Mouse (Mus musculus) midbrain, embryonic 12.5 days (tissue): ENCODE measurements at regions not wholly inside any gene's neighbourhood (a gene's known extent, or its start where the extent isn't known, plus 50 kb on each side); places are given as distances from the start of the nearest gene placed in this dataset.
"Not testable (repeated sequence)": the region's sequence is repeated elsewhere in the genome, so short reads cannot be mapped to it uniquely, and the experiment has no call there.

Experiments
- ATAC-seq: fragments of 200-750 bp; cut with Nextera tagmentation; 2 replicates; pipeline ENCODE4 v1.8.0; 2017; ENCODE audit warnings: low read depth, moderate TSS enrichment, moderate library complexity; ENCODE audit not compliant: low FRiP score
- H3K27ac ChIP-seq: fragments of 300-500 bp; sonication (generic); replicated peaks from 2 replicates; pipeline ENCODE4 v1.5.1; 2016; ENCODE audit warnings: mild to moderate bottlenecking
- H3K27me3 ChIP-seq: fragments of 300-500 bp; sonication (generic); 2 replicates; pipeline ENCODE4 v1.6.1; 2016; ENCODE audit warnings: mild to moderate bottlenecking
- H3K36me3 ChIP-seq: fragments of 300-500 bp; sonication (generic); 2 replicates; pipeline ENCODE4 v1.6.1; 2016
- H3K4me1 ChIP-seq: fragments of 300-500 bp; sonication (generic); 2 replicates; pipeline ENCODE4 v1.6.1; 2016
- H3K4me2 ChIP-seq: fragments of 300-500 bp; sonication (generic); replicated peaks from 2 replicates; pipeline ENCODE4 v1.6.1; 2016; ENCODE audit warnings: mild to moderate bottlenecking, moderate library complexity
- H3K4me3 ChIP-seq: fragments of 300-500 bp; sonication (generic); 2 replicates; pipeline ENCODE4 v1.5.1; 2016; ENCODE audit warnings: mild to moderate bottlenecking
- H3K9ac ChIP-seq: fragments of 300-500 bp; sonication (generic); replicated peaks from 2 replicates; pipeline ENCODE4 v1.6.1; 2016; ENCODE audit warnings: mild to moderate bottlenecking, moderate library complexity
- H3K9me3 ChIP-seq: fragments of 300-500 bp; sonication (generic); 2 replicates; pipeline ENCODE4 v1.6.1; 2016; ENCODE audit warnings: mild to moderate bottlenecking
- WGBS: fragments of 180-500 bp; shearing (Covaris S2); methylation state at CpG from one replicate; pipeline ENCODE4 v1.1.7; 2016; 5-methylcytosine and 5-hydroxymethylcytosine counted together

DNA sequence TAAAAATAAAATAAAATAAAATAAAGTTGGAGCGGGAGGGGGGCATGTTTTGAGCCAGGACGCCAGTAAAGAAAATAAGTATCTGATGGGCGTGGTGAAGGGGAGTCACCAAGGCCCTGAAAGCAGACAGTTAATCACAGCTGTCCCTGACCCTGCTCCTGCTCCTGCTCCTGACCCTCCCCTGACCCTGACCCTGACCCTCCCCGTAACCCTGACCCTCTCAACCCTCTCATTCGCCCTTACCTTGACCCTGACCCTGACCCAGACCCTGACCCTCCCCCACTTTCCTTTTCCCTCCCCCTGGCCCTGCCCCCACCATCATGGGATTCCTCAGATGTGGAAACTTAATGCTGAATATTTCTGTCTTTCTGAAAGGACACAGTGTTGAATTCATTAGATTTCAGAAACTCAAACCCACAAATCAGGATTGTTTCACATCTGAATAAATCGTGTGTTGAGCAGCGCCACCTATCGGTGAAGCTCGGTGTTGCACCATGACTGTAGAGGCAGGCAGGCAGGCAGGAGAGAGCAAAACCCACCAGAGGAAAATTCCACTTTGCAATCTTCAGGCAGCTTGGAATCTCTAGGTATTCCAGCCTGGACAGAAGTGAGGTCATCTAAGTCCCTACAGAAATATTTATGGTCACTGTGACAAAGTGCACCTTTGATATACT, 145.9 kb upstream of the Rhobtb1 start:
- 51% methylated on average over 9 of the region's 9 CpGs for WGBS
- no peak overlapping the region for H3K27ac ChIP-seq
- H3K4me2 ChIP-seq, result no peak overlapping the region
- H3K4me1 ChIP-seq, result no peaks in the 10 kb centered on the region
- no peak overlapping the region for H3K4me3 ChIP-seq
- H3K36me3 ChIP-seq, result no peaks in the 10 kb centered on the region
- no peak overlapping the region for H3K9ac ChIP-seq
- no peak for ATAC-seq
- H3K9me3 ChIP-seq, result no peaks in the 10 kb centered on the region; the same call in 1 of the 2 replicates
- H3K27me3 ChIP-seq, result no peaks in the 10 kb centered on the region

DNA sequence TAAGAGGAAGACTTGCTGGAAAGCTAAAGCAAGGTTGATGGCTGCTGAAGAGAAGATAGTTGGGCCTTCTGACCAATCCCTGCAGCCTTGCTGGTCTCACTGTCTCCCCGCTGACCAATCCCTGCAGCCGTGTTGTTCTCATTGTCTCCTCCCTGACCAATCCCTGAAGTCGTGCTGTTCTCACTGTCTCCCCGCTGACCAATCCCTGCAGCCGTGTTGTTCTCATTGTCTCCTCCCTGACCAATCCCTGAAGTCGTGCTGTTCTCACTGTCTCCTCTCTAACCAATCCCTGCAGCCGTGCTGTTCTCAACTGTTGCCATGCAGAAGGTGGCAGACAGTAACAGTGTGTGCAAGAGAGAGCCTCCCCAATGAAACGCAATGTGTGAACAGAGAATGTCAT, 142.6 kb upstream of the Rhobtb1 start:
- not testable (repeated sequence) for H3K4me3 ChIP-seq, H3K36me3 ChIP-seq, H3K9me3 ChIP-seq, H3K4me2 ChIP-seq, H3K27me3 ChIP-seq, H3K4me1 ChIP-seq, H3K9ac ChIP-seq, H3K27ac ChIP-seq, ATAC-seq
- WGBS, result 89% methylated on average over 8 of the region's 8 CpGs

DNA sequence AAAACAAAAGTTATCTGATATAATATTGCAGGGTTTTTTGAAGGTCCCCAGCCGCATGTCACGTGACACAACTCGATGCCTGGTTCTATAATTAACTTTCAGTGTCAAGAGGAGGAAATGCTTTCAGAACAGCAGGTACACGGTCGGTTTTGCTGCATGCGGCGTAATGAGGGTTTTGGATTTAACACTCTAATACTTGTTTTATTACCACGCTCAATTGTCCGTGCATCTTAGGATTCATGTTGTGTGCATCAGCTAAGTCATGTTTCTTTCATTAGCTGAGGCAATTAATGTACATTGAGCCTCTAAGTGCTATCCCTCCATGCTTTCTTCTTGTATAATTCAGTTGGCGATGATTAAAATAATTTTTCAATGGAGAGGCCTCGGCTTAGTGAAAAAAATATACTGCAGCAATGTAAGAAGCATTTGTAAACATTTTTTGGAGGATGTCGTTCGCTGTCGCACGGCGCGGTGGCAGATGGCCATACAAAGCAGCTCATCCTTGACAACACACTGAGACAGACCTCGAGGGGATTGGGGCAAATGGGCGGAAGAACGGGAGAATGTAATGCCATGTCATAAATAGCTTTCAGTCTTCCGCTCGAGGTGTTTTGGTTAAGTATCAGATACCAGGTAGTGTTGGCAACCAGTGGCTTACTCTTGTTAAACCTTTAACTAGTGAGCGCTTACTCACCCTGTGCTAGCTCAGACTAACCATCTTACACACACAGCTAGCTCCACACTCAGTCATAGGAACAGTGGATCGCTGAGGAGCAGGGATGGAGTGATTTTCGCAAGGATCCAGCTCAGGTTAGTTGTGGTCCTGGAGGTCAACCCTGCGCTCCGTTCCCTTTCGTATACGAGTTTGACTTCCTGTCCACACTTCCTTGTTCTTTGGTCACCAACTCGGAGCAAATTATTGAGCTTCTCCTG, 130.2 kb upstream of the Rhobtb1 start:
- no peak overlapping the region for H3K4me3 ChIP-seq
- H3K9me3 ChIP-seq, result no peaks in the 10 kb centered on the region
- H3K27ac ChIP-seq, result 0 out of 2 replicates have a peak overlapping the region, but pooled peaks have one; percentile 46
- no peaks in the 10 kb centered on the region for H3K27me3 ChIP-seq
- no peaks in the 10 kb centered on the region for H3K4me1 ChIP-seq
- H3K9ac ChIP-seq, result no peak overlapping the region
- no peaks in the 10 kb centered on the region for H3K36me3 ChIP-seq
- no peak overlapping the region; the same call in 1 of the 2 replicates for H3K4me2 ChIP-seq
- WGBS, result 77% methylated on average over 30 of the region's 30 CpGs
- ATAC-seq, result 0 out of 2 replicates have a peak, but pooled peaks have one; percentile 27

DNA sequence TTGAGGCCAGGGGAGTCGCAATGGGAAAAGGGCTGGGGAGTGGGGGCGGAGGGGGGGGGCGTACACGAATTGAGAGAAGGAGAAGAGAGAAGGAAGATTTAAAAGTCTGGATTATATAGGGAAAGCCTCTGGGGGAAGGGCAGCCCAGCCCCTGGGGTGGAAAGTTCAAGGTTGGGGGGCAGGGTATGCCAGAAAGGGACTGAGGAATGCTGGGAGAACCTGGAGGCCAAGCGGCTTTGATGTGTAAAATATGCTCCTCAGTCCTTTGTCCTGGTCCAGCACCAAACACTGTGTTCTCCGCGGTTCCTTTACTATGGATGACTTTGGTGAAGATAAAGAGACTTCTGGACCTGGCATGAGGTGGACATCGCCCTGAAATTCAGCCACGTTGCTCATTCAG, 117.8 kb upstream of the Rhobtb1 start:
- no peak overlapping the region for H3K9ac ChIP-seq
- H3K4me3 ChIP-seq, result no peak overlapping the region
- H3K4me2 ChIP-seq, result no peak overlapping the region
- no peaks in the 10 kb centered on the region for H3K4me1 ChIP-seq
- no peaks in the 10 kb centered on the region for H3K27me3 ChIP-seq
- no peak for ATAC-seq
- no peak overlapping the region for H3K27ac ChIP-seq
- WGBS, result 76% methylated on average over 9 of the region's 9 CpGs
- no peaks in the 10 kb centered on the region for H3K9me3 ChIP-seq
- H3K36me3 ChIP-seq, result no peaks in the 10 kb centered on the region

DNA sequence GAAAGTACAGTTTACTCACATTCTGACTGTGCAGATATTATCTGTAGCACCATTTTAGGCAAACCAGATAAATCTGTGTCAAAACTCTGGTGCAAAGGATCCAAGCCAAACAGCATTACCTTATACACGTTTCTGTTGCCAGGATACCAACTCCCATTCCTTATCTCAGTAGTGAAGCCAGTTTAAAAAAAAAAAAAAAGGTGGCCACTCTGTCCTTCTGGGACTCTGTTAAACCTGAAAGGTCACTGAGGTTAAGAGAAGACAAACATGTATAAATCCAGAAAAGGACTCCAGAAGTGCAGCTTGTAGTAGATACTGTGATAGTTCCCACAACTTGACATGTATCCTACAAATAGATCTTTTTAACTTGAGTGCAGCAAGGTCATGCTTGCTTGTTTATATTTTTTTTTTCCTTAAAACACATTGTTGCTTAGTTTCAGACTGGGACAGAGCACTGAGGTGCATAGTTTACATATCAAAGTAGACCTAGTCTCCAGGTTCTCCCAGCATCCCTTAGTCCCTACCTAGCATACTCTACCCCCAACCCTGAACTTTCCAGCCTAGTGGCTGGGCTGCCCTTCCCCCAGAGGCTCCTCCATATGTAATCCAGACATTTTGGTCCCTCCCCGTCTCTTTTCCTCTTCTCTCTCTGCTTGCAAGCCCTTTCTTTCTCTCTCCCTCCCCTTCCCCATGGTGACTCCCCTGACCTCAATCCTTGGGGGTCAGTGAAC, 116.7 kb upstream of the Rhobtb1 start:
- no peak for ATAC-seq
- H3K27ac ChIP-seq, result no peak overlapping the region
- H3K4me1 ChIP-seq, result no peaks in the 10 kb centered on the region
- H3K9me3 ChIP-seq, result no peaks in the 10 kb centered on the region
- H3K4me3 ChIP-seq, result no peak overlapping the region
- no peak overlapping the region for H3K9ac ChIP-seq
- no peaks in the 10 kb centered on the region for H3K27me3 ChIP-seq
- no peak overlapping the region for H3K4me2 ChIP-seq
- 47% methylated on average over 2 of the region's 2 CpGs for WGBS
- H3K36me3 ChIP-seq, result no peaks in the 10 kb centered on the region

DNA sequence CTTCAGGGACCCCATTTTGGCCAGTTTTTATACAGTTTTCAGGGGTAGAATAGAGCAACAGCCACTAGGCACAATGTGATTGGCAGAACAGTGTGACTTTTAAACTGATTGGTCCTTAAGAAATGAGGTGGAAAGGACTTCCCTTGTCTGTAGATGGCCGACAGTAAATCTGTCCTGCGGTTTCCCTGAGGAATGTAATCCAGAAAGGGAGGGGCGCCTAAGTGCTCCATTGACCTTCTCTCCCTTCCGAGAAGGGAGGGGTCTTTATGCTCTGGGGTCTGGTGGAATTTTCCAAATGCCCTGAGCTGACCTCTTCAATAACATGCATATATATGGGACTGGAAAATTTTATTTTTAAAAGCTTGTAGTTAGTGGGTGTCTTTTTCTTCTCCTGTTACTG, 115.7 kb upstream of the Rhobtb1 start:
- WGBS, result 84% methylated on average over 4 of the region's 4 CpGs
- not testable (repeated sequence) for H3K4me3 ChIP-seq, H3K4me2 ChIP-seq, ATAC-seq, H3K27me3 ChIP-seq, H3K4me1 ChIP-seq, H3K27ac ChIP-seq, H3K9me3 ChIP-seq, H3K9ac ChIP-seq, H3K36me3 ChIP-seq

DNA sequence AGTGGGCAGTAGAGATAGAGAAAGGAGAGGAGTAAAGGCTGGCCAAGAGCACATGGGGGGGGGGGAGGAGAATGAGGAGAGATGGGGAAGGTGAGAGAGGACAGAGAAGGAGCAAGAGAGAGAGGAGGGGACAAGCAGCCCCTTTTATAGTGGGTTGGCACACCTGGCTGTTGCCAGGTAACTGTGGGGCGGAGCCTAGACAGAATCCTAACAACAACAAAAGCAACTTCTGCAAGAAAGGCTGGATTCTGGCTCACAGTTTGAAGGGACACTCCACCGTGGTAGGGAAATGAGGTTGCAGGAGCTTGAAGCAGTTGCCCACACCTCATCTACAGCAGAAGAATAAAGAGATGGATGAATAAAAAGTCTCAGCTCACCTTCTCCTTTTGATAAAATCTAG, 115.1 kb upstream of the Rhobtb1 start:
- H3K9me3 ChIP-seq, result no peaks in the 10 kb centered on the region
- H3K4me1 ChIP-seq, result no peaks in the 10 kb centered on the region
- H3K36me3 ChIP-seq, result no peaks in the 10 kb centered on the region
- H3K27me3 ChIP-seq, result no peaks in the 10 kb centered on the region
- ATAC-seq, result no peak
- H3K4me2 ChIP-seq, result no peak overlapping the region
- H3K4me3 ChIP-seq, result no peak overlapping the region
- WGBS, result 70% methylated on average over 2 of the region's 2 CpGs
- H3K9ac ChIP-seq, result no peak overlapping the region
- H3K27ac ChIP-seq, result no peak overlapping the region

DNA sequence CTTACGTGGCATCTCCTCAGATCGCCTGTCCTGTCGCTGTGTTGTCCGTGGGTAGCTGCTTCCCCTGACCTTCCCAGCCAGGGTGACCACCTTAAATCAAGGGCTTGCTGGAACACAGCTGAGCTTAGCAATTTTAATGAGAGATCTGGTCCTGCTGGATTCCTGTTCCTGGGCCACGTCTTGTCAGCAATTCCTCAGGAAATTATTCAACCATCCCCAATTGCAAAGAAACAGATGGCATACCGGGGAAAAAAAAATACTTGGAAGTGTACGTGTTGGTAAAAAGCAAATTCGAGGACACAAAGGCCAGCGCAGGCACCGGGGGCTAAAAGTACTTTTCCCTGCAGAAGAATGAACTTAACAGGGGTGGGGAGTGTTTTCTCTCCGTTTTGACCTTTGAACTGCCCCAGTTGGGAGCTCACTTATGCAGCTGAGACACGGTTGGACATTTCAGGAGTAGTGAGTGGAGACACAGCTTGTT, 107.0 kb upstream of the Rhobtb1 start:
- Histone ChIP-seq H3K4me1 (peaks cover 9% of the 10 kb centered on the region; the same call in 1 of the 2 replicates), H3K27me3 (no peaks in the 10 kb centered on the region), H3K9ac (no peak overlapping the region), H3K4me2 (no peak overlapping the region), H3K9me3 (no peaks in the 10 kb centered on the region), H3K27ac (no peak overlapping the region), H3K36me3 (no peaks in the 10 kb centered on the region), H3K4me3 (no peak overlapping the region)
- 34% methylated on average over 12 of the region's 12 CpGs for WGBS
- no peak for ATAC-seq

DNA sequence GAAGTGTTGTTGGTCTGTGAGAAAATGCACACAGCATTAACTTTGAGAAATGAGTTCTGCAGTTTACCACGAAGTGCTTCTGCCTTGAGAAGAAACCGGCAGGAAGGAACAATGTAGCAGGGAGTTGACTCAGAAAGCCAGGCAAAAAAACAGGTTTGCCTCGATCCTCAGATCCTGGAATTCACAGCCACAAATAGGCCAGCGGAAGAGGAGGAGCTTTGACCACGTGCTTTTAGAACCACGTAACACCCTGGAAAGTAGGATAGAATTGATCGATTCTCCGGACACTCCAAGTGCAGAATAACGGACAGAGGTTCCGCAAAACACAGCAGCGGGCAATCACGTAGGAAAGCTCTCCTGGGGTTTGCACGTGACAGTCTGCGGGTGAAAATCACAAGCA, 106.0 kb upstream of the Rhobtb1 start:
- H3K36me3 ChIP-seq, result no peaks in the 10 kb centered on the region
- no peak overlapping the region for H3K9ac ChIP-seq
- H3K4me3 ChIP-seq, result no peak overlapping the region
- H3K4me2 ChIP-seq, result no peak overlapping the region
- peaks cover 9% of the 10 kb centered on the region; the same call in 1 of the 2 replicates for H3K4me1 ChIP-seq
- no peaks in the 10 kb centered on the region for H3K27me3 ChIP-seq
- ATAC-seq, result no peak
- H3K9me3 ChIP-seq, result no peaks in the 10 kb centered on the region
- H3K27ac ChIP-seq, result no peak overlapping the region
- WGBS, result 77% methylated on average over 14 of the region's 14 CpGs

DNA sequence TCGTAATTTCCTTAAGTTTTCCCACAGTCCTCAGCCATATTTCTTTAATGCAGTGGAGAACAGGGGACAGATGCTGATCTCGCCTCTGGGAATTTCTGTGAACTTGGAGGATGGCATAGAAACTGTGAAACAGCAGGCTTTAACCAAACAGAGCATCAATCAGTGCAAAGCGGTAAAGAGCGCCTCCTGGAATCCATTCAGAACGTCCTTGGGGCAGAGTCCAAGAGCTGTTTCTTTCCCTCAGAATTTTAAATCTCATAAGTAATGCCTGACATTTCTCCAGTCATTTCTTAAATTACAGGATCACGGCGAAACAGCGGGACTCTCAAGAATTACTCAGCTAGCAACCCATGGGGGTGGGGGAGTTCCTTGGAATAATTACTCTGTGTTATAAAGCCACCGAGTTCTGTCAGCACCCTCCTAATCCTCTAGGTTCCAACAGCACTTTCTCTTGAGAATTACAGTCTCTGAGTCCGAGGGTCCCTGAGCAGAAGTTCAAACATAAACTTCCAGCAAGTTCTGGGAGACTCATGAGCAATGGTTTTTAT, 105.2 kb upstream of the Rhobtb1 start:
- Histone ChIP-seq H3K4me3 (no peak overlapping the region), H3K4me2 (no peak overlapping the region), H3K9me3 (no peaks in the 10 kb centered on the region), H3K9ac (no peak overlapping the region), H3K36me3 (no peaks in the 10 kb centered on the region), H3K4me1 (peaks cover 9% of the 10 kb centered on the region; the same call in 1 of the 2 replicates), H3K27me3 (no peaks in the 10 kb centered on the region), H3K27ac (no peak overlapping the region)
- no peak for ATAC-seq
- WGBS, result 52% methylated on average over 10 of the region's 10 CpGs

DNA sequence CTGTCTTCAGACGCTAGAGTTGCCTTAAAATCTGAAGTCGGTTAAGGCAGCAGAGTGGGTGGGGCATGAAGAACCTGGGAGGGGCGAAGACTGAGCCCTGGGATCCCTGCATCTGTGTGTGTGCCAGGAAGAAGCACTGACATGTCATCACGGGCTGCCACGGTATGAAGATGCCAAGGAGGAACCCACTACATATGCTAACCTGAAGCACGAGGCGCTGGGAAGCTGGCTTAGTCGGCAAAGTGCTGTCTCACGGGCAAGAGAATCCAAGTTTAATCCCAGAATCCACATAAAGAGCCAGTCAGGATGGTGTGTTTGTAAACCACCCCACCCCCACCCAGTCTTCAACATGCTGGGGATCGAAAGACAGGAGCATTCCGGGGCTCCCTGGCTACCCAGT, 73.2 kb upstream of the Rhobtb1 start:
- H3K9me3 ChIP-seq, result no peaks in the 10 kb centered on the region
- no peaks in the 10 kb centered on the region for H3K36me3 ChIP-seq
- no peaks in the 10 kb centered on the region for H3K4me1 ChIP-seq
- H3K27me3 ChIP-seq, result no peaks in the 10 kb centered on the region
- H3K9ac ChIP-seq, result no peak overlapping the region
- 77% methylated on average over 11 of the region's 11 CpGs for WGBS
- H3K27ac ChIP-seq, result no peak overlapping the region
- H3K4me2 ChIP-seq, result no peak overlapping the region
- no peak overlapping the region for H3K4me3 ChIP-seq
- ATAC-seq, result no peak
